Mouse (Mus musculus) spleen, postnatal 14 days (tissue): ENCODE measurements around the gene Gm20379.
A peak's percentile ranks its signal among the peaks of the same experiment; 100 is the strongest.

Source experiments
- DNase-seq, 2 experiments: peaks; one replicate each; pipeline ENCODE4 v3.0.0; 2021 to 2022; ENCODE audit warnings: low spot score in 2 of 2

Gene Gm20379

DNA sequence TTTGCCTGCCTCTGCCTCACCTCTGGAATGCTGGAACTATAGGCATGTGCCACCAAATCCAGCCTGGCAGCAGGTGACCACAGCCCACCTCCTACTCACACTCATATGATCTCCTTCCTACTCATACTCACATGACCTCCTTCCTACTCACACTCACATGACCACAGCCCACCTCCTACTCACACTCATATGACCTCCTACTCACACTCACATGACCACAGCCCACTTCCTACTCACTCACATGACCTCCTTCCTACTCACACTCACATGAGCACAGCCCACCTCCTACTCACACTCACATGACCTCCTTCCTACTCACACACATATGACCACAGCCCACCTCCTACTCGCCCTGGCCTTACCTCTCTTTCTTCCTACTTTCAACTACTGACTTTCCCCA, 31.1 kb downstream of the Gm20379 start:
- no peak for DNase-seq

DNA sequence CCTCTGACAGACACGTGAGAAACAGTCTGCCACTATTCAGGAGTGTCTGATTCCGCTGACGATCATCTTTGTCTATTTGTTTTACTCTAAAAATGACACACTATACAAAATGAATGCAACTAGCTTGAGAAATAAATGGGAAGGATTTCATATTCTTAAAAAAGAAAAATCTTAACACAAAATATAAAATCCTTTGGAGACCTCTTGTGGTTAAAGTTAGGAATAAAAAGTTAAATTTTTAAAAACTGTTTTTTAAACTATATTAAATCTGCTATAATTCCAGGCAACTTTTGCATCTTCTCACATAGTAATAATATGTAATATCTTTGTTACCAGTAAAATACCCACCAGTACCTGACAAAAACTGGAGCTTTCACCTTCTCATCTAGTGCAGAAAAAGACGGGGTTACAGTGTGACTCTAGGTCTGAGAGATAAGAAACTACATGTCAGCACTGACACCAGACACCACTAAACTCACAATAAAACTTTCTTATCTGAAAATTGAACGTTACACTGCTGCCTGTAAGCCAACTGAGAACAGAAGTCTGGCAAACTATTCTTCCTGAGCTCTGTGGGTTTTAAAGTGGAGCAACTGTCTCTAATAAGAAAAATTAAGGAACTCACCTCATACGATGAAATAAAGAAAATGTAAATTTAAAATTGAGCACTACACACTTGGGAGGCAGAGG, 32.1 kb downstream of the Gm20379 start:
- no peak for DNase-seq

GRCm38 (mm10) chr13:92339787-92340186, 34.0 kb downstream of the Gm20379 start:
- DNase-seq, result no peak

- no peak for DNase-seq
Measured at GRCm38 (mm10) chr13:92344033-92344432, 38.3 kb downstream of the Gm20379 start.

DNA sequence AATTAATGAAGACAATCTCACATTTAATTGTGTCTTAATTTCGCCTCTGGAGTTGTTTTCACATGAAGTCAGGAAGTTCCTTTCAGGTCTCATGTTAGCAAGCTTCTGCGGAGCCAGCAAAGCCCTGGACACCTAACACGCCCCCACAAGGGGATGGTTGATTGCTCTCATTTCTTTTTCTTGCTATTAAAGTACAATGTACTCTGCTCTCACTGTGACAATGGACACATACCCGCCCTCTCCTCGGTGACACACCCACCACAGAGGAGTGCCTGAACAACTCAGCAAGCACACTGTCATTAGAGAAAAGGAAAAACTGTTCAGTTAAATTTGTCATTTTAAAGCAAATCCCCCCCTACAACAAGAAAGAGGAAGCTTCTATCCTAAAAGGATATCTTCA, 40.6 kb downstream of the Gm20379 start:
- DNase-seq, result no peak

DNA sequence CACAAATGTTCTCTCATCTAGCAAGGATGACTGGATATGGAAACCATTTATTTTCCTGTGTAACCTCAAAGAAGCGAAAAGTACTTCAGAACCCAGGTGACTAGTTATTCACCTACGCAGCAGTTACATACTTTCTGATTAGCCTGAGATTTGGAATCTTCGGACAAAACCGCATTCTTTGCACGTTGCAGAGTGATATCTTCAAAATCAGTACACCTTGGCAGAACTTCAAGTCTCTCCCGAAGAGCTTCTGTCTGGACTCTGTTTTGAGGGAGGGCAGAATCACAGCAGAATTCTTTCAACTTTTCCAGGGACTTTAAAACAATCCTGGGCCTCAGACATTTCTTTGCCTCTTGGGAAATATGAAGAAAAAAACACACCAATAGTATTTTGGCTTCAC, 45.3 kb downstream of the Gm20379 start:
- DNase-seq, result no peak

GRCm38 (mm10) chr13:92353956-92354355, 48.2 kb downstream of the Gm20379 start:
- no peak for DNase-seq

DNA sequence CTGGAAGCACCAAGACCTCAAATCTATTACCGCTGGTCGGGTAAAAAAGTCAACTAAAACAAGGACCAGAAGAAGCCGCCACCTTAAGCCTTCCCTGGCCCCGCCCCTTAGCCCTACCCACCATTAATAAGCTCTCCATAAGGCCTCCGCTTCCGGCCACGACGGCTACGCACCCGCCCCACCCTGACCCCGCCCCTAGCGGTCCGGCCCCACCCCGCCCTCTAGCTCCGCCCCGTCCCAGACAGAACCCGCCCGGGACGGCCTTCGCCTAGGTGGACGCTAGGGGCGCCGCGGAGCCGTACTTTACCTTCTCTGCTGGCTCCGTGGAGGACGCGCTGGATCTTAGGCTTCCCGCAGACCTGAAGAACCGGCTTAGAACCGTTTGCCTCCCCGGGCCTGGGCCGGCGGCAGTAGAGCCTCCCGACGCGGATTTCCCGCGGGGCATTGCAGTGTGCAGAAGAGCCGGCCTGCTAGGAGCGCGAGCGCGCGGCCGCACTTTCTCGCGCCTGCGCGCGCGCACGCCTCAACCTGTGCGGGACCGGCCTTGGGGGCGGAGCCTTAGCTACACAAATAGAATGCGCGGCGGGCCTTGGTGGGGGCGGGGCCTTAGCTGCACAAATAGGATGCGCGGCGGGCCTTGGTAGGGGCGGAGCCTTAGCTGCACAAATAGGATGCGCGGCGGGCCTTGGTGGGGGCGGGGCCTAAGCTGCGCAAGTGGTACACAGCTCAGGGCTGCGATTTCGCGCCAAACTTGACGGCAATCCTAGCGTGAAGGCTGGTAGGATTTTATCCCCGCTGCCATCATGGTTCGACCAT, 48.9 kb downstream of the Gm20379 start, which contains the start of the genes Dhfr and Msh3:
Gene Dhfr, plus strand, starts transcription at position 271 of the 816 bp plus-strand sequence.
Gene Msh3, minus strand, starts transcription at position 548 of the 816 bp plus-strand sequence.
- peak; percentile 94 to 95 for DNase-seq

GRCm38 (mm10) chr13:92355272-92355643, 49.5 kb downstream of the Gm20379 start:
- DNase-seq, result no peak

GRCm38 (mm10) chr13:92356376-92356775, 50.6 kb downstream of the Gm20379 start:
- DNase-seq, result no peak
